Mouse (Mus musculus) WW6 (cell line): ENCODE data around the gene Ankrd13b.
"Not testable (repeated sequence)": the region's sequence is repeated elsewhere in the genome, so short reads cannot be mapped to it uniquely, and the experiment has no call there.

Experiments
- DNase-seq: peaks from one replicate; pipeline ENCODE4 v3.0.0-alpha.2; 2013; ENCODE audit warnings: low read depth, low spot score

The Ankrd13b gene

DNA sequence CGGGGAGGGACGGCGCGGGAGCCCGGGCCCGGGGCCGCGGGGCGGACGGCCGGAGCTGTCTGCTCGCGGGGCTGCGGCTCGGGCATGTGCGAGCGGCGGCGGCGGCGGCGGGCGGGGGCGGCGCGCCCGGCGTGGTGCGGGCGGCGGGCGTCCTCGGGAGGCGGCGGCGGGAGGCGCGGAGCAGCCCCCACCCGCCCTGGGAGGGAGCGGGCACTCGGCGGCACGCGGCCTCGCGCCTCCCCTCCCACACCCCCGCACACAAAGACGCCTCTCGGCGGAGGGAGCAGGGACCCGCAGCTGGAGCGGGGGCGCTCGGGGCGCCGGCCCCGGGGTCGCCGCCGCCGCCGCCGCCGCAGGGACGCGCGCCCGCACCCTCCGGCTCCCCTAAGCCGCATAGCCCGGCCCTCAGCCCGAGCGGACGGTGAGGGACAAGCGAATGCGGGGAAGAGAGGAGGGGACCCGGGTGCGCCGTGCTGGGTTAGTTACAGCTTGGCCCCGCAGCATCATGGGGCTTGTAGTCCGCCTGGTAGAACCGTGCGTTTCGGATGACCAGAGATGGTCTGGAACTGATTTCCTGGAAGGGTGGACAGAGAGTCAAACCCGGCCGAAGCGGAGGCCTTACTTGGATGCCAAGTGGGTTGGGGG is at the start of gene Ankrd13b:
Ankrd13b (minus strand) TSS at position 88 of the 645 bp plus-strand sequence.
- no peak for DNase-seq

DNA sequence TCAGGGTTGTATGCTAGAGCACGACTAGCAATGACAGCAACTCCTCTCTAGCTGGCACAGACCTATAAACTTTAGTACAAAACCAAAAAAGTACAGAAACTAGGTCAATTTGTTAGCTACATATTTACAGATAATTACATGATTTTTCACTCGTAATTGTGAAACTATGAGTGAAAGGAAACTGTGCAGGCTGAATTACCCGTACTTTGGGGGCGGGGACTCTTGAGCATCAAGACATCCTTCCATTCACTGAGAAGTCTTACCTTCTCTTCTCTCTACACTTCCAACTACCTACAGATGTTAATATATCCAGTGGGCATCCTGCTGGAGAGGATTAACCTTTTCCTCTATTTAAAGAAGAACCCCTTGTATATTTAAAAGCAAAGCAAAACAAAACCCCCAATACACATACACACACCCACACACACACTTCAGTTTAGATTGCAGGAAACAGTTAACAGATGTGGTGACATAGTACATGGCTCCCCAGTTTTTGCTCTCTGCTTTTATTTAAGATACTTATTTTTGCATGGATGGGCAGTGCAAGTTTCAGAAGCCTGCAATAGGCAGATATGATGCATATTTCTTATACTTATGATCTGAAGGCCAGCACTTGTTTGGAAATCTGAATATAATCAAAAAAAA is 42.8 kb upstream of the Ankrd13b start:
- DNase-seq: no peak

DNA sequence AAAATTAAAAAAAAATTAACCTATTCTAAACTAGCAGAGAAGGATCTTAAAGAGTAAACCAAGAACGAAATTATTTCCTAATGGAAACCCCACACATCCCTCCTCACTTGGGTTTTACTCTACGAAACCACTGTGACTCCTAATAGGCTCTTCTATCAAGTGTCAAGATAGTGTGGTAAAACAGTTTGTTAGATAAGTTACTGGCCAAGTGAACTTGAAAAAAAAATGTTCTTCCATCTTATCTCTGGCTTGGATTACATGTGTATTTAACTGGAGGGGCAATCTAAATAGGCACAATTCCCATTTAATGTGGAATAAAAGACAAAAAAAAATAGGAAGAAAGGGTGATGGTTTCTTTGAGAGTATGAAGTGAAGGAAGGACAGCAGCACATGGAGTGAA is 41.4 kb upstream of the Ankrd13b start:
- DNase-seq: no peak

DNA sequence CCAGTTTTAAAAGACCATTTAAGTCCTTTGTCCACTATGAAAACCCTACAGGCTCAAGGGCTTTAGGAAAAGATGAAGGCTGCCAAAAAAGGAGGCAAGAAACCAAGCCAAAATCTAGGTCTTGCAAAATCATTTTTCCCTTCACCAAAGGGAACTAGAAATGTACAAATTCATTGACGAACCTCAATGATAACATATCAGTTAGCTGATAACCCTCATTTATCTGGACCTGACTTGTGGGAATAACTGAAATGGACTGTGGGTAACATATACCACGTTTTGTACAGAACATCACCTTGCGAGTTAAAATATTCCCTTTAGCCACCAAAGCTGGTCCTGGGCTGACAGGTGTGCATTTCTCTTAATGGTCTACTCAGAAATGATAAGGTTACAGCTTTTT is 40.2 kb upstream of the Ankrd13b start:
- no peak for DNase-seq

DNA sequence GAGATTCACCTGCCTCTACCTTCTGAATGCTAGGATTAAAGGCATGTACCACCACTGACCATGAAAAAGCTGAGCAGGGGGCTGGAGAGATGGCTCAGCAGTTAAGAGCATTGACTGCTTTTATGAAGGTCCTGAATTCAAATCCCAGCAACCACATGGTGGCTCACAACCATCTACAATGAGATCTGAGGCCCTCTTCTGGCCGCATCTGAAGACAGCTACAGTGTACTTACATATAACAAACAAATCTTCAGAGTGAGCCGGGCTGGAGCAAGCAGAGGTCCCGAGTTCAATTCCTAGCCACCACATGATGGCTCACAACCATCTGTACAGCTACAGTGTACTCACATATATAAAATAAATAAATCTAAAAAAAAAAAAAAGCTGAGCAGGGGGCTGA is 38.9 kb upstream of the Ankrd13b start:
- DNase-seq: not testable (repeated sequence)

DNA sequence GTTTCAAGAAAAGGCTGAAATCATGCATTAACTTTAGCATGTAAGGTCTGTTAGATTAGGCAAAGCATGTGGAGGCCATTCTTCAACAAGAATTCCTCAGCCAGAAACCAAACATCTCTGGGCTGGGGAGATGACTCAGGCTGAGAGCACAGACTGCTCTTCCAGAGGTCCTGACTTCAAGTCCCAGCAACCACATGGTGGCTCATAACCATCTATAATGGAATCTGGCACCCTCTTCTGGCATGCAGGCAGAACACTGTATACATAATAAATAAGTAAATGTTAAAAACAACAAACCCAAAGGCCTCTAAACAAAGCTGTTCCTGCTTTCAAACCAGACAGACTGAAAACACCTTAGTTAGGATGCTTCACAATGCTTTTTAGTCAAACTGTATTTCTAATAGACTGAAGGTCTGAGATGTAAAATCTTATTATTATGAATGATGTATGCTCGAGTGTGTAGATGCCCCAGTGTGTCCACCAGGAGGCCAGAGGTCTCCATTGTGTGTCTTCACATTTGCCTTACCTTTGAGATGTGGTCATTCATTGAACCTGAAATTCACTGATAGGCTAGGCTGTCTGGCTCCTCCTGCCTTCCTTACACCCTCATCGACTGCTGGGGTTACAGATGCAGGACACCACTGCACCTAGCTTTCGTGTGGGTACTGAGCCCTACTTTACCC is 36.5 kb upstream of the Ankrd13b start:
- DNase-seq: no peak

DNA sequence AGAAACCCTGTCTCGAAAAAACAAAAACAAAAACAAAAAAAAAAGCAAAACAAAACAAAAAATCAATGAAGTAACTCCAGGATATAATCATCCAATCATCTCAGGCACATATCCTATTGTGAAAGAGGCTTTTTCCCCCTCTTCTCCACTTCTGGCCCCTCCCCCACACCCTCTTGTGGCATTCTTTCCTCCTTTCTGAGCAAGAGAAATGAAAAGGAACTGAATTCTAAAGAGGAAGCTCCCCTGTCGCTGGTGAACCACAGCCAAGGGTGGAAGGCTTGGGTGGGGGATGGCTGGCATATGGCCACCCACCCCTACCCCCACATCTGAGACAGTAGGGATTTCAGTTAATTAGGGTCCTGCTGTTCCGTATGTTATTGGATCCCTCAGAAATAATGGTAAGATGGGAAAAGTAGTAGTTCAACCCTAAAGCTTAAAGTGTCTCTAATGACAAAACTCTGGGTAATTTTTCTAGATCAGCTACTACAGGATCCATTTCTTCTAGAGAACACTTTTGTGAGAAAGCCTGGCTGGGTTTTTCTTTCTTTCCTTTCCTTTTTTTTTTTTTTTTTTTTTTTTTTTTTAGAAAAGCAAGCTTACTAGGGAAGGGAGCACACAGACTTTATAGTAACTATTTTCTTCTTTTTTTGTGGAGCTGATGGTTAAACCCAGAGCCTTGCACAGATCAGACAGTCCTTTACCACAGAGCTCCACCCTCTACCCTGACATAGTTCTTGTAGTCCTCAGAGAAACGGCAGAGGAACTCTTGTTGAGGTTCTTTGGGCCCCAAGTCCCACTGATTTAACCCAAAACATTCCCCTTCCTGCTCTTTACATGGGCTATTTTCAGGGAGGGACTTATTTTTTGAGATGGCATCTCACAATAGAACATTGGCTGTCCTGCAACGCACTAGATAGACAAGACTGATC is 31.4 kb upstream of the Ankrd13b start:
- DNase-seq: no peak

DNA sequence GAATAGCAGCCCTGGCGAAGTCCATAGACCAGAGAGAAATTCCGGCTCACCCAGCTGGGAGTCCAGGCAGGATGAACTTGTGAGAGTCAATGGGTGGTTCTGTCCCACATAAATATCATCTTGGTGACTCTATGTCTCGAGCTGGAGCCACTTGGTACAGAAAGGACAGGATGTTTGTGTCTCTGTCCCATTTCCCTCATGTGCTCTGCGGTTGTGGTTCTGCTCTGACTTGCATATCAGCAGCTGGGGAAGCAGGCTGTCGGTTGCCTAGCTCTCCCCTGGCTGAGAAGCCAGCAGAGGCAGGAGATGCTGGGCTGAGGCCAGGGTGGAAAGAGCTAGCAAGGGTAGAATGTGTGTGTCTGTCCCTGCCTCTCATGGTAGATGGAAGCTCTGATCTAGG is 29.6 kb upstream of the Ankrd13b start, which contains the start of gene Gm10392:
Gm10392 (minus strand) TSS at position 156 of the 400 bp plus-strand sequence.
- DNase-seq: no peak

DNA sequence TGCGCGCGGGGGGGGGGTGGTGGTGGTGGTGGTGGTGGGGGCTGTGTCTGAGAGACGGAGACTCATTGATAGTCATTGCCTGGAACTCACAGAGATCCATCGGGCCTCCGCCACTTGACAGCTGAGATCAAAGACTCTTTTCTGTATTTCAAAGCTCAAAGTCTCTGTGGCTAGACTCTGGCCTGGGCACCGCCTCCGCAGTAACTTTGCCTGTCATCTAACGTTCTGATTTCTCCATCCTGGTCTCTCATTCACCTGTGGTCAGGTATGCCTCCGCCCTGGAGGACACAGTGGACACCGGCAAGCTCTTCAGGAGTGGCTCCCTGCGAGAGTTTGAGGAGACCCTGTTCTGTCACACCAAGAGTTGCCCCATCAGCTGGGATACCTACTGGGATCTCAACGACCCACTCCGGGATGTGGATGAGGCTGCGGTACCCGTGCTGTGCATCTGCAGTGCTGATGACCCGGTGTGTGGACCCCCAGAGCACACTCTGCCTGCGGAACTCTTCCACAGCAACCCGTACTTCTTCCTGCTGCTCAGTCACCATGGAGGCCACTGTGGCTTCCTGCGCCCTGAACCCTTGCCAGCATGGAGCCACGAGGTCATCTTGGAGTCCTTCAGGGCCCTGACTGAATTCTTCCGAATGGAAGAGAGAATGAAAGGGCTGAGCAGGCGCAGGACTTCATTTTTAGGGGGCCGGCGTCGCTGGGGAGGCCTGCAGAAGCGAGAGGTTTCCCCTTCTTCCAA is 28.7 kb upstream of the Ankrd13b start:
- no peak for DNase-seq

DNA sequence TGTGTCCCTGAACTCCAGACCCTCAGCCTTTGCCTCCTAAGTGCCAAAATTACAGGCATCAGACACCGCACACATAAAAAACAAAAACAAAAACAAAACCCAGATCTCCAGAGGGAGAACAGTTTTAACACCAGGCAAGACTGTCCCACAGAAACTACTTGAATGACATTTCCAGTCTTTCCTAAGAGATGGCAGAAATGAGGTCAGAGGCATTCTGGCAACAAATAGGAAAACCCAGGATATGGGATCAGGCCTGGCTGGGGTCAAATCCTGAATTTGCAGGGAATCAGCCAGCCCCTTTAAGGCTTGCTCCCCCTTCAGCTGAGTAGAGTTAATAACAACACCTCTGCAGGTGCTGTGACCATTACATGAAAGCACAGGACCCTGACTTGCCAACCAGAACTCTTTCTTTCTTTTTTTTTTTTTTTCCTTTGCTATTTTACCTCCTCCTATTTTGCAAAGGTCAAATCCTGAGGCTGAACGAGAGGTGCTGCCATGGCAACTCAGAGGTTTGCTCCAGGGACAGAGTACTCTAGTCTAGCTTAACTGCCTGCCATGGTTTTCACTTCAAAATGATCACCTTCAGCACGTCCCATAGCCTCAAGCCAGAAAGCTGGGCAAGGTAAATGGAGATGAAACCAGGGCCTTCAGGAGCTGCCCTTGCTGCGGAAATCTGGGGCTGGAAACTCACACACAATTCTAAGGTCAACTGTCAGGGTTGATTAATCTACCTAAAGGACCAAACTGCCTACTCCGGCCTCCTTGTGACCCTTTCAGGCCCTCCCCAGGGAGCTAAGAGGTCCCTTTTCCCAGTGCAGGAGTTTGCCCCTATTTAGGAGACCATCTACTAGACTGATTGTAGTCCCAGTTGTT is 27.3 kb upstream of the Ankrd13b start:
- DNase-seq: no peak

DNA sequence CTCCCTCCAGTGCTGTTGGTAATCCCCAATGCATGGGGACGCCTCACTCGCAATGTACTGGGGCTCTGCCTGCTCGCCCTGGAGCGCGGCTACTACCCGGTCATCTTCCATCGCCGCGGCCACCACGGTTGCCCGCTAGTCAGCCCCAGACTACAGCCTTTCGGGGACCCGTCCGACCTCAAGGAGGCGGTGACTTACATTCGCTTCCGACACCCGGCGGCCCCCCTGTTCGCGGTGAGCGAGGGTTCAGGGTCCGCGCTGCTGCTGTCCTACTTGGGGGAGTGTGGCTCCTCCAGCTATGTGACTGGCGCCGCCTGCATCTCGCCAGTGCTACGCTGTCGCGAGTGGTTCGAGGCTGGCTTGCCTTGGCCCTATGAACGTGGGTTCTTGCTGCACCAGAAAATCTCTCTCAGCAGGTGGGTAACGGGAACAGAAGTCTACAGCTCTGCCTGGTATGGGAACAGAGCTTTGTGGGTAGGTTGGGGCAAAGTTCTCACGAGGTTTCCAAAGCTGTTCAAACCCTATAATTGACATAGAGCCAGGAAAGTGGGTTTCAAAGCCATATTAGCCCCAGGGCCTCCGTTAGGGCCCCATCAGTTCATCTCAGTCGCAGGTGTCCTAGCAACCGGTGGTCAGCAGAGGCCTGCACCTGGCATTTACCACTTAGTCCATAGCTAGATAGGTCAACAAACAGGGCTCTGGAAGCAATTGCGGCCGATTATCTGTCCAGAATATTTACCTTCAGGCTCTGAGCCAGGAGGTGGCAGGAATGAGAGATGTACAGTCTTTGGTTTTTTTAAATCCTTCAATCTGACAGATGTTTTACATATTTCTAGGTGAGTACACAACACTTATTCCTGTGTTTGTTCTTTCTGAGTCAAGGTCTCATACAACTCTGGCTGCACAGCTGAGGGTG is 26.4 kb upstream of the Ankrd13b start, which contains the start of gene Trp53i13:
Trp53i13 (minus strand) TSS at position 344 of the 916 bp plus-strand sequence.
- DNase-seq: no peak

DNA sequence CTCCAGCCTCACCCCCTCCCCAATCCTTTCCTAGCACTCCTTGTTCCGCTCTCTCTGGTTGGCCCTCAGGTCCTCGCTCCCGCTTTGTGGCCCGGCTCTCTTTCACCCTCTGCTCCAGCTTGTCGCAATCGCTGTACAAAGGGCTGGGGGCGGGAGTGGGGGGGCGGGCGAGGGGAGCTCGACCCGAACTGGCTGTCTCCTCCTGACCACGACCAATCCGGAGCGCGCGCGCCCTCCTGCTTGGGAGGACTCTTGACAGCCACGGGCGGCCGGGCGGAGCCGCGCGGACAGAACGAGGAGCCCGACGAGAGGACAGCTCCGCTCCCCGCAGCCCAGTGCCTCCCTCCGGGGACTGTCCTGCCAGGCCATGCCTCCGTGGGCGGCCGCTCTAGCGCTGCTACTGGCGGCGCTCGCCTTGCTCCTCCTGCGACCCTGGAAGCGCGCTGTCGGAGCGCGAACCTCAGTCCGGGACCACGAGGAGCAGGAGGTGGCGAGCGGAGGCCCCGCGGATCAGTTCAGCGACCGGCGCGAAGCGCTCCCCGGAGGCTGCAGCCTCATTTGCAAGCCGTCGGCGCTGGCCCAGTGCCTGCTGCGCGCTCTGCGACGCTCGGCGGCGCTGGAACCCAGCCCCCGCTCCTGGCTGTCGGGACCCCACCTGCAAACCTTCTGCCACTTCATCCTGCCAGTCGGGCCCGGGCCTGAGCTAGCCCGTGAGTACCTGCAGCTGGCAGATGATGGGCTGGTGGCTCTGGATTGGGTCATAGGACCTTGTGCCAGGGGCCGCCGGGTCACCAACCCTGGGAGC is 25.6 kb upstream of the Ankrd13b start, which contains the start of gene Abhd15:
Abhd15 (plus strand) TSS at position 290 of the 805 bp plus-strand sequence.
- DNase-seq: no peak

DNA sequence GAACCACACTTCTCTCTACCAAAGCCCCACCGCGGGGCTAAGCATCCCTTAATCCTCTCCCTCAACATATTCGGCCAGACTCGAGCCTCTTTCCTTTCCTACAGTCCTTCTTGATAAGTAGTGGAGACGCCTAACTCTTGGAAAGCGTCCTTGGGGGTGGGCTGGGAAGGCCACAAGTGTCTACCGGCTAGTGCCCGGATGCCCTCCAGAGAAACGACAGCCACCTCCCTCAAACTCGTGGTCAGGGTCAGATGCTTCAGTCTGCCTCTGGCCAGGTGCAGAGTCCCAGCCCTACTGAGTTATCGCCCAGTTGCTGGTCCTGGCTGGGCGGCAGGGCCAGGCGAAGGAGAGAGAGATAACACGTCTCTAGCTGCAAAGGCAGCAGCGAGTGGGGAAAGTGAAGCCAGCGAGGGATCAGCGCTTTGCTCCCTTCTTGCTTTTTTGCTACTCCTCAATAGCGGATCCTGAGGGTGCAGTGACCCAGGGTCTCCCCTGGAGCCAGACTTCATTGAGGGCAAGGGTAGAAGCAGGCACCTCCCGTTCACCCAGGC is 24.9 kb upstream of the Ankrd13b start:
- no peak for DNase-seq

DNA sequence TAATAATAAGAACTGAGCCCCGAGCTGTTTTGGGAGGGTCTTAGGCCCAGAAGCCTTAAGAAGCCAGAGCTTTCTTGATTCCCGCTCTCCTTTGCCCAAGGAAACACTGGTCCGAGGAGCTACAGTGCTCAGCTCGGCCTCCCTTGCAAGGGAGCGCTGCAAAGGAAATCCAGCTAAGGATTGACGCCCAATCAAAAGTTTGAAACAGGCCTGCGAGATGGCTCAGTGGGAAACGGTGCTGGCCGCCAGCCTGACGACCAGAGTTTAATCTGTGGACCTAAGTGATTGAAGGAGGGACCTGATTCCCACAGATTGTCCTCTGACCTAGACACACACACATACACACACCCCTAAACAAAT is 24.3 kb upstream of the Ankrd13b start:
- no peak for DNase-seq

DNA sequence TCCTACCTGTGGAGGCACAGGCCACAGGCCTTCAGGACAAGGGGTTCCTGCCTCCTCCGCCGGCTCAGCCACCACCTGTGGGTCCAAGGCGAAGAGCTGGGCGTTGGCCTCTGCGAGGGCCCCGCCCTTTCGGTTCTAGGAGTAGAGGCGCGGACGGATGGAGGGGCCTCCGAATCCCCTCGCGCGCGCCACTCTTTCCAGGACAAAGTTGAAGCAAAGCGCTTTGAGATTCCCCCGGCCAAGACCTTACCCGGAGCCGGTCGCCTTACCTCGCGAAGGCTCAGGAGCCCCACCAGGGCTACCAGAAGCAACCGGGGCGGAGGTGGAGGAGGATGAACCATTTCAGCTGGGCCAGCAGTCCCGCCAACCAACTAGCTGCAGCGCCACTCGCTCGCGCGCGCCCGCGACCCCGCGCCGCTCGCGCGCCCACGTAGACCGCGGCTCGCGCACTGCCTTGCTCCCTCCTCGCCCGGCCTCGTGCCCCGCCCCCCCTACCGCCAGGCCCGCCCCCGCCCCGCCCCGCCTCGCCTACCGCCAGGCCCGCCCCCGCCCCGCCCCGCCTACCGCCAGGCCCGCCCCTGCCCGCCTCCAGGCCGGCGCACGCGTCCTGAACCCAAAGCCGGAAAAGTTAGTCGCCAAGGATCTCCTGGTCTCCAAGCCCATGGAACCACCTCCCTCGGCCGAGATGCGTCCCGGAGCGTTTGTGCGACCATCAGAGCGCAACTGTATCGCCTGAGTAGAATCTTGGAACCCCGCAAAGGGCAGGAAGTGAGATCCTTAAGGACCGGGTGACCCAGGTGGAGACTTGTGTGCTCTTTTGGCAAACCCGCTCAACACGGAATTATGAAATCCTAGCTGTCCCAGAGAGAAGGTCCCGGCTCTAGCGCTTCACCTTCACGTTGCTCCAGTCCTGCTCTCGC is 23.7 kb upstream of the Ankrd13b start:
- DNase-seq: no peak

DNA sequence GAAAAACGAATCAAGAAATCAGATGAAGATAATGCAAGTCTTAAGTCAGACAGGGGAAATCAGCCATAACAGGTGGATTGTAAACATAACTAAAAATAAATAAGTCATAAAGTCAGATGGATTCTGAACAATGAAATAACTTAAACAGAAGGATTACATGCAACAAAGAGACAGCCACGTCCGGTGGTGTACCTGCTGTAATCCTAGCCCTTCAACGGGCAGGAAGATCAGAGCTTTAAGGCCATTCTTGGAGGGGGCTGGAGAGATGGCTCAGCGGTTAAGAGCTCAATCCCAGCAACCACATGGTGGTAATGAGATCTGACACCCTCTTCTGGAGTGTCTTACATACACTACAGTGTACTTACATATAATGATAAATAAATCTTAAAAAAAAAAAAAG is 21.9 kb upstream of the Ankrd13b start:
- DNase-seq: no peak
